Mouse (Mus musculus) kidney, postnatal 0 days (tissue): ENCODE measurements at regions not wholly inside any gene's neighbourhood (a gene's known extent, or its start where the extent isn't known, plus 50 kb on each side); places are given as distances from the start of the nearest gene placed in this dataset.

Experiments used
- ATAC-seq: fragments of 200-750 bp; cut with Nextera tagmentation; replicated peaks from 2 replicates; pipeline ENCODE4 v1.8.0; 2017; ENCODE audit warnings: low read depth, moderate number of reproducible peaks, moderate TSS enrichment, moderate library complexity; ENCODE audit not compliant: low FRiP score
- DNase-seq: peaks from one replicate; pipeline ENCODE4 v3.0.0-alpha.2; 2016; ENCODE audit warnings: low spot score
- H3K27ac ChIP-seq: fragments of 300-500 bp; sonication (generic); 2 replicates; pipeline ENCODE4 v1.5.1; 2014; ENCODE audit warnings: mild to moderate bottlenecking
- H3K27me3 ChIP-seq: fragments of 300-500 bp; sonication (generic); 2 replicates; pipeline ENCODE4 v1.6.1; 2014; ENCODE audit warnings: low read length, mixed read lengths; ENCODE audit not compliant: insufficient read depth
- H3K36me3 ChIP-seq: fragments of 300-500 bp; sonication (generic); 2 replicates; pipeline ENCODE4 v1.6.1; 2014; ENCODE audit warnings: low read length, mixed read lengths; ENCODE audit not compliant: insufficient read depth
- H3K4me1 ChIP-seq: fragments of 300-500 bp; sonication (generic); replicated peaks from 2 replicates; pipeline ENCODE4 v1.6.1; 2014; ENCODE audit warnings: antibody characterized with exemption, low read length, mixed read lengths; ENCODE audit not compliant: insufficient read depth
- H3K4me2 ChIP-seq: fragments of 300-500 bp; sonication (generic); 2 replicates; pipeline ENCODE4 v1.6.1; 2014; ENCODE audit warnings: mild to moderate bottlenecking, low read length, moderate library complexity, mixed read lengths
- H3K4me3 ChIP-seq: fragments of 300-500 bp; sonication (generic); replicated peaks from 2 replicates; pipeline ENCODE4 v1.5.1; 2014; ENCODE audit warnings: low read depth, low read length
- H3K9ac ChIP-seq: fragments of 300-500 bp; sonication (generic); 2 replicates; pipeline ENCODE4 v1.6.1; 2014; ENCODE audit warnings: low read depth, low read length
- H3K9me3 ChIP-seq: fragments of 300-500 bp; sonication (generic); replicated peaks from 2 replicates; pipeline ENCODE4 v1.6.1; 2016; ENCODE audit warnings: low read length, inconsistent platforms, mixed read lengths
- CTCF ChIP-seq: IDR thresholded peaks from 2 replicates; pipeline ENCODE4 v1.5.1; 2016; ENCODE audit warnings: antibody characterized with exemption, low read depth, mild to moderate bottlenecking, moderate library complexity
- WGBS: fragments of 180-500 bp; shearing (Covaris S2); extraction: QIAGEN DNeasy Blood & Tissue Kit; methylation state at CpG from one replicate; pipeline ENCODE4 v1.1.7; 2014; 5-methylcytosine and 5-hydroxymethylcytosine counted together

- TF ChIP-seq CTCF = no peak
- no peaks in the 10 kb centered on the region for H3K9me3 ChIP-seq
- H3K9ac ChIP-seq = no peak overlapping the region
- WGBS = 90% methylated on average over 1 of the region's 1 CpGs
- no peak for DNase-seq
- no peak overlapping the region for H3K27ac ChIP-seq
- no peak overlapping the region for H3K4me2 ChIP-seq
- ATAC-seq = no peak
- no peak overlapping the region for H3K4me3 ChIP-seq
- H3K27me3 ChIP-seq = no peaks in the 10 kb centered on the region
- H3K4me1 ChIP-seq = no peaks in the 10 kb centered on the region
- H3K36me3 ChIP-seq = no peaks in the 10 kb centered on the region
Observed at GRCm38 (mm10) chr10:5981433-5981832, 59.2 kb upstream of the Rgs17 start.

- no peak for TF ChIP-seq CTCF
- no peak for ATAC-seq
Observed at GRCm38 (mm10) chr10:5978534-5978933, 56.3 kb upstream of the Rgs17 start.

More at GRCm38 (mm10) chr10:5978534-5978933, 56.3 kb upstream of the Rgs17 start:
- H3K36me3 ChIP-seq = no peaks in the 10 kb centered on the region
- H3K9me3 ChIP-seq = no peaks in the 10 kb centered on the region
- no peak overlapping the region for H3K9ac ChIP-seq
- H3K27me3 ChIP-seq = no peaks in the 10 kb centered on the region
- H3K4me1 ChIP-seq = no peaks in the 10 kb centered on the region
- H3K27ac ChIP-seq = no peak overlapping the region
- no peak overlapping the region for H3K4me2 ChIP-seq
- no peak for DNase-seq
- WGBS = 33% methylated on average over 1 of the region's 1 CpGs
- no peak overlapping the region for H3K4me3 ChIP-seq
